Mouse (Mus musculus): ENCODE results near the gene Pkp3. TPM values are rescaled to one million over a fixed set of nuclear protein-coding genes. Genes with fewer than 3 reads are reported as not detected.

The Pkp3 gene
- polyA plus RNA-seq, 1 experiment, result not detected

GRCm38 (mm10) chr7:141079481-141080449, 1.7 kb downstream of the Pkp3 start:
- H3K4me3 ChIP-seq (ENCODE audit: insufficient read depth, low read depth, low read length), result no peak overlapping the region
- H3K4me1 ChIP-seq (ENCODE audit: control insufficient read depth, insufficient read depth, low read length), result 0 out of 2 replicates have a peak, but pooled peaks cover 3% of the 10 kb centered on the region
- TF ChIP-seq POLR2A (IDR thresholded peaks at IDR 0.05; ENCODE audit: insufficient read depth, low read depth, low read length) (no peak), CTCF (IDR thresholded peaks at IDR 0.05; ENCODE audit: insufficient read depth, low read depth, low read length) (no peak)
- 46% methylated on average over 34 of the region's 34 CpGs for WGBS
- no peak overlapping the region for H3K27ac ChIP-seq (ENCODE audit: insufficient read depth, low read depth, low read length)

- 57% methylated on average over 8 of the region's 8 CpGs for WGBS
- TF ChIP-seq POLR2A (IDR thresholded peaks at IDR 0.05; ENCODE audit: insufficient read depth, low read depth, low read length) (no peak), CTCF (IDR thresholded peaks at IDR 0.05; ENCODE audit: insufficient read depth, low read depth, low read length) (no peak)
- Histone ChIP-seq H3K4me1 (ENCODE audit: control insufficient read depth, insufficient read depth, low read length) (peaks cover 5% of the 10 kb centered on the region; the same call in 1 of the 2 replicates), H3K4me3 (ENCODE audit: insufficient read depth, low read depth, low read length) (no peak overlapping the region), H3K27ac (ENCODE audit: insufficient read depth, low read depth, low read length) (no peak overlapping the region)
Observed at GRCm38 (mm10) chr7:141087894-141088293, 9.9 kb downstream of the Pkp3 start.

GRCm38 (mm10) chr7:141088473-141088872, 10.5 kb downstream of the Pkp3 start:
- H3K4me1 ChIP-seq (ENCODE audit: control insufficient read depth, insufficient read depth, low read length), result peaks cover 5% of the 10 kb centered on the region; the same call in 1 of the 2 replicates
- H3K27ac ChIP-seq (ENCODE audit: insufficient read depth, low read depth, low read length), result no peak overlapping the region
- TF ChIP-seq CTCF (IDR thresholded peaks at IDR 0.05; ENCODE audit: insufficient read depth, low read depth, low read length) (no peak), POLR2A (IDR thresholded peaks at IDR 0.05; ENCODE audit: insufficient read depth, low read depth, low read length) (no peak)
- no peak overlapping the region for H3K4me3 ChIP-seq (ENCODE audit: insufficient read depth, low read depth, low read length)
- 38% methylated on average over 18 of the region's 18 CpGs for WGBS

DNA sequence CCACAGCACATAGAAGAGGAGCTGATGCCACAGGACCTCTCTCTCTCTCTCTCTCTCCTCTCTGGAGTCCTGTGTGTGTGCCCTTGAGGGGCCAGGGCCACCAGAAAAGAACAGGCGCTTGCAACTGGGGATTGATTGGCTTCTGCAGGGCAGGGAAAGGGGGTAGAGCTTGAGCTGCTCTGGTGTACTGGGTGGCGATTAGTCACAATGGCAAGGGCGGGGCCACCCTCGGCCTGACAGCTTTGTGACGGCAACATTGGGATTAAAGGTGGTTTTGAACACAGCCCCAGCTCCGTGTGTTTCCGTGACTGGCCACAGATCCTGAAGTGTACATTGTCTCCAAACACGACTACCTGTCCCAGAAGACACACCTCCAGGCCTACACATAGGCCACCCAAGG, 12.2 kb downstream of the Pkp3 start:
- Histone ChIP-seq H3K27ac (ENCODE audit: insufficient read depth, low read depth, low read length) (no peak overlapping the region), H3K4me3 (ENCODE audit: insufficient read depth, low read depth, low read length) (no peak overlapping the region), H3K4me1 (ENCODE audit: control insufficient read depth, insufficient read depth, low read length) (peaks cover 5% of the 10 kb centered on the region; the same call in 1 of the 2 replicates)
- 54% methylated on average over 8 of the region's 8 CpGs for WGBS
- TF ChIP-seq POLR2A (IDR thresholded peaks at IDR 0.05; ENCODE audit: insufficient read depth, low read depth, low read length) (no peak), CTCF (IDR thresholded peaks at IDR 0.05; ENCODE audit: insufficient read depth, low read depth, low read length) (no peak)

DNA sequence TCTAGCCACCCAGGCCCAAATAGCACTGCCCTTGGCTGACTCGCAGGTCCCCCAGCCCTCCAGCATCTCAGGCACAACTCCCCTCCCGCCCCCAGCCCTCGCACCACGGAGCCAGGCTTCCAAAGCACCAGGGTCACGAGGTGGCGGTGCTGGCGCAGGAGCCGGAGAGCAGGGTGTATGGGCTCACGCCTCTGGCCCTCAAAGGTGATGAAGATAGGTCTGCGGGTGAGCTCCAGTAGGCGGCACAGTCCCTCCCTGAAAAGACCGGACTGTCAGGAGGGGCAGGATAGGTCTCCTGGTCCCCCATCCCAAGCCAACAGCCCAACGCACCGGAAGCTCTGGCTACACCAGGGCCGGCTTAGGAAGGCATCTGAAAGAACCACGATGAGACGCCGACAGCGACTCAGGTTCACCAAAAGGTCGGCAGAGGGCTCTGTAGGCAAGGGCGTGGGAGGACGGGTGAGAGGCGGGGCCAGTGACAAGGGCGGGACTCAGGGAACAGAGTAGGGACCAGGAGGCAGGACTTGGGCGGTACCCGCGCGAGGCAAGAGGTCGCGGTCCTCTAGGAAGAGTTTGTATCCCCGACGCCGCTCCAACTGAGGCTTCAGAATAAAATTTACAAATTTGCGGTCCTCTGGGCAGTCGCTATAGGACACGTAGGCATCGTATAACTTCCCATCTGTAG, 14.2 kb downstream of the Pkp3 start:
- TF ChIP-seq CTCF (IDR thresholded peaks at IDR 0.05; ENCODE audit: insufficient read depth, low read depth, low read length), result no peak
- no peak for TF ChIP-seq POLR2A (IDR thresholded peaks at IDR 0.05; ENCODE audit: insufficient read depth, low read depth, low read length)
- H3K4me1 ChIP-seq (ENCODE audit: control insufficient read depth, insufficient read depth, low read length), result peaks cover 5% of the 10 kb centered on the region; the same call in 1 of the 2 replicates
- WGBS, result 15% methylated on average over 37 of the region's 37 CpGs
- H3K27ac ChIP-seq (ENCODE audit: insufficient read depth, low read depth, low read length), result no peak overlapping the region
- H3K4me3 ChIP-seq (ENCODE audit: insufficient read depth, low read depth, low read length), result no peak overlapping the region

DNA sequence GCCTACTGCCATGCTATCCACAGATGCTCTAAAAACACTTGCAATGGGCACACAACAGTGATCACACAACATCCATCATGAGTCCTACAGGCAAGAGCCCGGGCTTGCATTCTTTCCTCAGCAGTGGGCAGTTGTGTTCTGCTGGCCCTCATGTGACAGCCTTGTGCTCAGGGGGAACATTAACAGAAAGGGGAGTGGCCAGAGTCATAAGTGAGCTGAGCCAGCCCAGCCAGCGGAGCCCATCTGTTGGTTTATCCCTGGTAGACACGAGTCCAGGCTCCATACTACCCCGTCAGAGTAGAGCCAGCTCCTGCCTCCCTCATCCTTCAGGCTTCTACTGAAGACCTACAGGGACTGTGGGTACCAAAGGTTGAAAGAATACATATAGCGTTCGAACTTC, 15.9 kb downstream of the Pkp3 start:
- H3K27ac ChIP-seq (ENCODE audit: insufficient read depth, low read depth, low read length), result no peak overlapping the region
- no peak overlapping the region for H3K4me3 ChIP-seq (ENCODE audit: insufficient read depth, low read depth, low read length)
- TF ChIP-seq CTCF (IDR thresholded peaks at IDR 0.05; ENCODE audit: insufficient read depth, low read depth, low read length), result no peak
- TF ChIP-seq POLR2A (IDR thresholded peaks at IDR 0.05; ENCODE audit: insufficient read depth, low read depth, low read length), result no peak
- H3K4me1 ChIP-seq (ENCODE audit: control insufficient read depth, insufficient read depth, low read length), result peaks cover 5% of the 10 kb centered on the region; the same call in 1 of the 2 replicates
- 97% methylated on average over 6 of the region's 6 CpGs for WGBS

- H3K27ac ChIP-seq (ENCODE audit: insufficient read depth, low read depth, low read length), result no peak overlapping the region
- H3K4me3 ChIP-seq (ENCODE audit: insufficient read depth, low read depth, low read length), result no peak overlapping the region
- TF ChIP-seq CTCF (IDR thresholded peaks at IDR 0.05; ENCODE audit: insufficient read depth, low read depth, low read length), result no peak
- no peak for TF ChIP-seq POLR2A (IDR thresholded peaks at IDR 0.05; ENCODE audit: insufficient read depth, low read depth, low read length)
- peaks cover 7% of the 10 kb centered on the region for H3K4me1 ChIP-seq (ENCODE audit: control insufficient read depth, insufficient read depth, low read length)
- 76% methylated on average over 15 of the region's 15 CpGs for WGBS
Observed at GRCm38 (mm10) chr7:141094487-141095205, 16.6 kb downstream of the Pkp3 start.

DNA sequence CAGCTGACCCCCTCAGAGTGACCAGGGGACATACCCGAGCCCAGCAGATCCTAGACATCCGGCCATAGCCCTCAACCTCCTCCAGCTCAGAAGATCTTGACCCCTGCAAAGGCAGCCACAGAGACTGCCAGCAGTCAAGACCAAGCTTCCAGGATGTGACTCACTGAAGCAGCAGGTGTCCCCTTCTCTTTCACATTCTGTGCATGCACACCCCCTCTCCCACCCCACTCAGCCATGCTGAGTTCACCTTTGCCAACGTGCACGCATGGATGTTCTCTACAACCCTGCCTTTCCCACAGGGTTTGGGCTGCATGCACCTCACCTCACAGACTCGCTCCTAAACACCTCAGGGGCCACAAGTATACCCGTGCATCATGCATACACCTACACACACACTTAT, 18.0 kb downstream of the Pkp3 start:
- Histone ChIP-seq H3K4me3 (ENCODE audit: insufficient read depth, low read depth, low read length) (peak overlapping the region; percentile 17; the same call in 1 of the 2 replicates), H3K4me1 (ENCODE audit: control insufficient read depth, insufficient read depth, low read length) (peaks cover 16% of the 10 kb centered on the region), H3K27ac (ENCODE audit: insufficient read depth, low read depth, low read length) (no peak overlapping the region; the same call in 1 of the 2 replicates)
- no peak for TF ChIP-seq CTCF (IDR thresholded peaks at IDR 0.05; ENCODE audit: insufficient read depth, low read depth, low read length)
- TF ChIP-seq POLR2A (IDR thresholded peaks at IDR 0.05; ENCODE audit: insufficient read depth, low read depth, low read length), result no peak
- WGBS, result 75% methylated on average over 6 of the region's 6 CpGs
